Mouse (Mus musculus): Measurements from ENCODE around the gene Cidec.

Cidec gene

GRCm38 (mm10) chr6:113410001-113410400 lies 25.6 kb downstream of the Cidec start:
- DNase-seq (ENCODE audit: inconsistent age in 2 of 2, low spot score in 1 of 2), result no peak

- no peak for DNase-seq (ENCODE audit: inconsistent age in 2 of 2, low spot score in 1 of 2)
These were observed 28.9 kb downstream of the Cidec start for GRCm38 (mm10) chr6:113406683-113407082.

GRCm38 (mm10) chr6:113405483-113405882 lies 30.1 kb downstream of the Cidec start:
- no peak for DNase-seq (ENCODE audit: inconsistent age in 2 of 2, low spot score in 1 of 2)

DNA sequence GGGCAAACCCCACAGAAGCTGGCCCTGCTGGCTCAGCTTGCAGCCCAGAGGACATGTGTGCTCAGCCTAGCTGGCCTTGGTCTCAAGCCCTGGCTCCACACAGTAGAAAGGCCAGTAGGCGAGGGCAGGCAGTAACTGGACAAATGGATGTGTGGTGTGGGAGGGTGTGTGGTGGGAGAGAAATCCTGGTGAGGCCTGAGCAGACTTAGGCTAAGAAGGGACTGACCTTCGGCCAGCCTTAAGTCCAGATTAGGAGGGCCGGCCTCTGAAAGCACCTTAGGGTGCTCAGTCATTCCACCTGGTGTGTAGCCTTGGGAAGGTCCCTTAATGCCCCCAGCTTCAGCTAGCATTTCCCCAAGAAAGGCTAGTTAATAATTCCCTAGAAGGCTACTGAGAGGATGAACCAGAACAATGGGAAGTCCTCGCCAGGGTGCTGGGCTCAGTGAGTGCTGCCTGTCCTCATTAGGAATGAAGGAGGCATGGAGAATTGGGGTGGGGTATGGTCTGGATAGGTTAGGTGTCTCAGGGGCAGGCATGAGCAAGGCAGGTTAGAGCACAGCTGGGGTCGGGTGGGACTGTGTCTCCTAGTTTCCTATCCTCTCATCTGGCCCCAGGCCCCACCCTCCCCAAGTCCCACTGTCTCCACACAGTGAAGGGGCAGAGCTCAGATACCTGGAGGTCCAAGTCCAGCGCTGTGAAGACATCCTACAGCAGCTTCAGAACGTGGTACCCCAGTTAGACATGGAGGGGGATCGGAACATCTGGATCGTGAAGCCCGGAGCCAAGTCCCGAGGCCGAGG lies 30.7 kb downstream of the Cidec start:
- no peak for DNase-seq (ENCODE audit: inconsistent age in 2 of 2, low spot score in 1 of 2)

DNA sequence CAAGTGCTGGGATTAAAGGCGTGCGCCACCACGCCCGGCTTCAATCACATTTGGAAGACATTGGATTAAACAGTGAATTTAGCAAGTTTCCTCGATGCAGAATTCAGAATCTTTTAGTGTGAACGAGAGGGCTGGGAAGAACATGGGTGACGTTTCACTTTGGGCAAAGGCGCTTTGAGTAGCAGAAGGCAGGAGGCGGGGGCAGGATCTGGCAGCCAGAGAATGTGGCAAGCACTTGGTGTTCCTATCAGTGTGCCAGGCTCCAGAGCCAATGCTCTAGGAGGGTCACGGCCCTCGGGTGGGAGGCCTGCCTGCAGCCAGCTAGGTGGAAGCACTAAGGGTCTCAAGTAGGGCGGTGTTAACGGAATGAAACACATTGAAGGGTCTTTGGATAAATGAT lies 33.5 kb downstream of the Cidec start:
- DNase-seq (ENCODE audit: inconsistent age in 2 of 2, low spot score in 1 of 2), result no peak

DNA sequence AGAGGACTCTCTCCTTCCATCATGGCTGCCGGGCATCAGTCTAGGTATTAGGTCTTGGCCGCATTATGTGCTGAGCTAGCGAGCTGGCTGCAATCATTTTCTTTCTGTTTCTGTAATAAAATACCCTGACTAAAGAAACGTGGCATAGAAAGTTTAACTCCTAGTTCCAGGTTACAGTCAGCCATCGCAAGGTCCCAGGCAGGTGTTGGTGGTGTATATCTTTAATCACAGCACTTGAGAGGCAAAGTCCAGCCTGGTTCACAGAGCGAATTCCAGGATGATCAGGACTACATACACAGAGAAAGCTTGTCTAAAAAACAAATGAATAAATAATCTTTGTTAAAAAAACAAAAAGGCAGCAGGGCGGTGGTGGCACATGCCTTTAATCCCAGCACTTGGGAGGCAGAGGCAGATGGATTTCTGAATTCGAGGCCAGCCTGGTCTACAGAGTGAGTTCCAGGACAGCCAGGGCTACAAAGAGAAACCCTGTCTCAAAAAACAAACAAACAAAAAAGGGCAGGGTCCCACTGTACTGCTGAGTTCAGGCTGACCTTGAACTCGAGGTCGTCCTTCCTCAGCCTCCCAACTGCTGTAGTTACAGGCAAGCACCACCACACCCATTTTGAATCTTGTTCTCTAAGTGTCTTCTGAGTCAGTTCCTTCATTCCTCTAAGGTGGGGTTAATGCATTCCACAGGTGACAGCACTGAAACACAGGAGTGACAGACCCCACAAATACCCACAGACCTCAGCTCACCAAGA lies 39.1 kb downstream of the Cidec start:
- no peak for DNase-seq (ENCODE audit: inconsistent age in 2 of 2, low spot score in 1 of 2)

- DNase-seq (ENCODE audit: inconsistent age in 2 of 2, low spot score in 1 of 2), result no peak
These were observed 40.1 kb downstream of the Cidec start for GRCm38 (mm10) chr6:113395501-113395900.

DNA sequence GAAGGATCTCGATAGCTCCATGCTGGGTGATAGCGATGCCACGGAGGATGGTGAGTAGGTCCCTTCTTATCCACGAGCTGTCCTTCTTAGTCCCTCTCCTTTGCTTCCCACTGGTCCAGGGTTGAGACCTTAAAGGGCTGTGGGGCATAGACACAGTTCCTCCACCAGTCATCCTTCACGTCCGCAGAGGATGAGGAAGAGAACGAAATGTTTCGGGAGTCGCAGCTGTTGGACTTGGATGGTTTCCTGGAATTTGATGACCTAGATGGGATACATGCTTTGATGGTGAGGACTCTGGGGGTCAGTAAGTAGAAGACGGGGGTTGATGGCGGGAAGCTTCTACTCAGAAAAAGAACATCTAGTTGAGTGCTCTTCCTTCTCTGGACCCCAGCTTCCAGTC lies 40.7 kb downstream of the Cidec start:
- DNase-seq (ENCODE audit: inconsistent age in 2 of 2, low spot score in 1 of 2), result peak in 1 of 2 experiments; percentile 17

GRCm38 (mm10) chr6:113393951-113394350 lies 41.6 kb downstream of the Cidec start:
- no peak for DNase-seq (ENCODE audit: inconsistent age in 2 of 2, low spot score in 1 of 2)

GRCm38 (mm10) chr6:113392387-113393071 lies 43.0 kb downstream of the Cidec start:
- peak; percentile 53 to 85 for DNase-seq (ENCODE audit: inconsistent age in 2 of 2, low spot score in 1 of 2)

DNA sequence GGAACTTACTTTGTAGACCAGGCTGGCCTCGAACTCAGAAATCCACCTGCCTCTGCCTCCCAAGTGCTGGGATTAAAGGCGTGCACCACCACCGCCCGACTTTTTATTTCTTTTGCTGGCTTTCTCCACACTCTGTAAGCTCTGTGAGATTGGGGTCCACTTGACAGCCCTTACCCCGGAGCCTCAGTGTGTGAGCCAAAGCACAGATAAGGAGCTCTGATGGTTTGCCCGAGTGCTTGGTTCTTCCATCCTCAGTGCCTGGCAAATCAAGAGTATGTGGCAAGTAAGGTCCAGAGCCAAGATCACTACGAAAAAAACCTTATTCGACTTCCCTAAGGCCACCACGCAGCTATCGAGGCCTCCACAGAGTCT lies 43.6 kb downstream of the Cidec start:
- DNase-seq (ENCODE audit: inconsistent age in 2 of 2, low spot score in 1 of 2), result no peak

DNA sequence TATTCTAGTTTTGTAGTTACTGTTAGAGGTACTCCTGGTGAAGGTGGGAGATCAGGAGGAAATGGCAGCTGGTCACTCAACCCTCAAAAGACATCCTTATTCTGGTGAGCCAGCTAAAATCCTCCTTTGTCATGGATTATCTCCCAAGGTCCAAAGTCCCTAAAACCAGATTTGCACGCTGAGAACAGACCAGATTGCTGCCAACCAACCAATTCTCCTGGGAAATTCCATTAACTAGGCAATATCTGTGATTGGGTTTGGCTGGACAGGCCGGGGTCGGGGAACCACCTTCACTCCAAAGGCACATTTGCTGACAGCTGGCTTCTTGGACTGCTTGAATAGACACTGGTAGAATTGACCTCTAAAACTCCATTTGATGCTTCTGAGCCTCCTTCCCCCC lies 44.8 kb downstream of the Cidec start:
- DNase-seq (ENCODE audit: inconsistent age in 2 of 2, low spot score in 1 of 2), result no peak

- no peak for DNase-seq (ENCODE audit: inconsistent age in 2 of 2, low spot score in 1 of 2)
These were observed 46.6 kb downstream of the Cidec start, which contains the start of gene Ttll3 for GRCm38 (mm10) chr6:113388960-113389359. TSS of gene Ttll3 (plus strand) at chr6:113389260.

- no peak for DNase-seq (ENCODE audit: inconsistent age in 2 of 2, low spot score in 1 of 2)
These were observed 49.5 kb downstream of the Cidec start for GRCm38 (mm10) chr6:113386025-113386424.

GRCm38 (mm10) chr6:113385160-113385714 lies 50.3 kb downstream of the Cidec start:
- no peak for DNase-seq (ENCODE audit: inconsistent age in 2 of 2, low spot score in 1 of 2)

GRCm38 (mm10) chr6:113384351-113384927 lies 51.1 kb downstream of the Cidec start:
- DNase-seq (ENCODE audit: inconsistent age in 2 of 2, low spot score in 1 of 2), result no peak

DNA sequence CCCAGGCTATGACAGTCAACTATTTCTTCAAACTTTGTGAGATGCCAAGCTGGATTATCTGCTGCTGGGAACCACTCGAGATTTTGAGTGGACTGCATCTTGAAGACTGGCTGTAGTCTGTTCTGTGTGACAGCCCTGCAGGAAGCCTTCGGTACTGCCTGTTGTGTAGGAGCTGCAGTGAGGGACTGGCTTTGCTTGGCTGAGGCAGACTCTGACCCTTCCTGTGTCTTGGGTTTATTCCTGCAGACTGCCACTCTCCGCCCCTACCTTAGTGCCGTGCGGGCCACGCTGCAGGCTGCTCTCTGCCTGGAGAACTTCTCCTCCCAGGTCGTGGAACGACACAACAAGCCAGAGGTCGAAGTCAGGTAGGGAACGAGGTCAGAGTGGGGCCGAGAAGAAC lies 55.1 kb downstream of the Cidec start:
- DNase-seq (ENCODE audit: inconsistent age in 2 of 2, low spot score in 1 of 2), result no peak

- peak in 1 of 2 experiments; percentile 39 for DNase-seq (ENCODE audit: inconsistent age in 2 of 2, low spot score in 1 of 2)
These were observed 56.3 kb downstream of the Cidec start for GRCm38 (mm10) chr6:113379246-113379645.

DNA sequence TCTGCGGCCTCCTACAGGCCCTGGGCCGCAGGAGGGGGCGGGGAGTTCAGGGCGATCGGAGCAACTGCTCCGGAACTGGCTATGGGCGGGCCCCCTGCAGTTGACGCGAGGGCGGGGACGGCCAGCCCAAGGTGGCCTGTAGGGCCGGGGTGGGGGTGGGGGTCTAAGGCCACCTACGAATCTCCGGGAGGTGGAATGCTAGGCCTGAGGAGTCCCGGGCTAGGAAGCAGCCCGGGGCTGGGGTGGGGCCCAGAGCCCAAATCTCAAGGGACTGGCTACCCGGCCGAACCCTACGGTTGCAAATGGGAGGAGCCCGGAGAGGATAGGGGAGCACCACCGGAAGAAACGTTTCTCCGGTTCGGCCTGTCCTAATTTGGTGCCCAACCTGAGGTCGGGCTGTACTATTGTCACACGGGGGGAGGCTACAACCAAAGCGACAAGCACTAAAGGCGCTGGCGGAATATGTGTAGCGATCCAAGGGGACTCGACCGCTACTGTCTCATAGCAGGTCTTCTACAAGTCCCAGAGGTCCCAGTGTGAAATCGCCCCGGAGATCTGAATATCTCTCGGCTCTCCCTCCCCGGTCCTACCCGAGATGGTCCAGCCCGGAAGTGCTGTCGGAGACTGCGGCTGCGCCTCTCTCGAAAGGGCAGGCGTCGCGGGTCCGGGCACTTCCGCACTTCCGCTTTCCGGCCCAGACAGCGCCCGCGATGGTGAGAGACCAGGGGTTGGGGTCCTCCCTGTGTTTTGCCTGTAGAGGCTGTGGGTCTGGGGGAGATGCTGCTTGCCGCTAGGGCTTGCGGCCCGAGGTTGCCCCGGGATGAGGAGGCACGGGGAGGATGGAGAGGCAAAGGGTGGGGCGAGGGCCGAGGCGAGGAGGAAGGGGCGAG lies 57.8 kb downstream of the Cidec start, which contains the start of the genes Tada3 and Arpc4:
Gene Tada3 (minus strand): TSS at position 388 of the 890 bp plus-strand sequence.
Gene Arpc4 (plus strand): TSS at position 620 of the 890 bp plus-strand sequence.
- peak; percentile 93 to 98 for DNase-seq (ENCODE audit: inconsistent age in 2 of 2, low spot score in 1 of 2)

DNA sequence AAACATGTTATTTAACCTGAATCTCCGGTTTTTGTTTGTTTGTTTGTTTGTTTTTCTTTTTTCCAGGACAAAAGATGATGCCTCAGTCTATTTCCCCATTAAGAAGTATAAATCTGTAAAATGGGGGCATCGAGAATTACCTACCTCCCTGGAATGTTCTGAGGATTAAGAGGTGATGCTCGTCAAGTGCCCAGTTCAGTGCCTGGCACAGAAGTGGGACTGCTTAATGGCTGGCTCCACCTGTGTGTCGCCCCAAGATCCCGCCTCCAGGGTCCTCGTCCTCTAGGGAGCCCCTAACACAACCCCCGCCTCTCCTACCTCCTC lies 58.4 kb downstream of the Cidec start:
- no peak for DNase-seq (ENCODE audit: inconsistent age in 2 of 2, low spot score in 1 of 2)
